ENCODE assay signal across 11 mouse cellular contexts in genomic region chr7:118981346-118981745, GRCm38 (mm10). TPM values are rescaled to one million over a fixed set of nuclear protein-coding genes. Genes with fewer than 3 reads are reported as not detected.
A peak's percentile ranks its signal among the peaks of the same experiment; 100 is the strongest.
DNase-seq lines count a peak whose midpoint lies in the region; ATAC-seq and TF ChIP-seq lines count a peak whose summit lies in the region.
"Had no signal": no experiment of that assay in that cellular context is flagged by ENCODE, and none has a peak within 500 bp of the region (broad histone marks: within the 10 kb centered on the region; RNA-seq: fewer than 3 reads in every experiment).

No protein-coding gene starts in this region.

- TF ChIP-seq EP300 in heart, adult 2 months (IDR thresholded peaks at IDR 0.05; ENCODE audit: insufficient read depth, low read depth, low read length), result no peak
- TF ChIP-seq EP300 in heart, postnatal 0 days (IDR thresholded peaks at IDR 0.05; ENCODE audit: low read depth), result no peak

- H3K4me3 ChIP-seq in heart, adult 2 months, result no peak overlapping the region
- no peak overlapping the region for H3K4me3 ChIP-seq in heart, postnatal 0 days (ENCODE audit: low read depth, low read length)
- H3K4me3 ChIP-seq: forebrain, embryonic 12.5 days; intestine, embryonic 15.5 days; limb, embryonic 15.5 days had no signal

- H3K9me3 ChIP-seq in heart, postnatal 0 days (replicated peaks; ENCODE audit: control insufficient read depth, low read length), result no peaks in the 10 kb centered on the region
- H3K9me3 ChIP-seq: forebrain, embryonic 12.5 days; intestine, embryonic 15.5 days; limb, embryonic 15.5 days had no signal

- no peak overlapping the region for H3K9ac ChIP-seq in heart, adult 2 months (ENCODE audit: low read depth, low read length)
- H3K9ac ChIP-seq in heart, postnatal 0 days (replicated peaks; ENCODE audit: low read depth, low read length), result no peak overlapping the region
- H3K9ac ChIP-seq: forebrain, embryonic 12.5 days; intestine, embryonic 15.5 days; limb, embryonic 15.5 days had no signal

- TF ChIP-seq POLR2A in heart, adult 2 months (IDR thresholded peaks at IDR 0.05; ENCODE audit: insufficient read depth, low read depth, low read length), result no peak

- no peaks in the 10 kb centered on the region for H3K27me3 ChIP-seq in heart, adult 2 months (ENCODE audit: control insufficient read depth, insufficient read depth, low read length)
- no peaks in the 10 kb centered on the region for H3K27me3 ChIP-seq in heart, postnatal 0 days (ENCODE audit: control insufficient read depth, insufficient read depth, low read length)
- H3K27me3 ChIP-seq: forebrain, embryonic 12.5 days; intestine, embryonic 15.5 days; limb, embryonic 15.5 days had no signal

- no peak overlapping the region for H3K4me2 ChIP-seq in heart, postnatal 0 days (ENCODE audit: low read depth, low read length)
- H3K4me2 ChIP-seq: forebrain, embryonic 12.5 days; intestine, embryonic 15.5 days; limb, embryonic 15.5 days had no signal

- H3K79me2 ChIP-seq in heart, adult 2 months (replicated peaks; ENCODE audit: control insufficient read depth, insufficient read depth, low read length), result 0 out of 2 replicates have a peak, but pooled peaks cover 2% of the 10 kb centered on the region

- peak; percentile 46 for ATAC-seq in heart, postnatal 0 days (ENCODE audit: insufficient read depth, low read depth)
- ATAC-seq: intestine, embryonic 15.5 days had no signal

- DNase-seq in heart, adult 2 months, result peak in 1 of 2 experiments; percentile 56
- no peak for DNase-seq in heart, adult 8-10 months (ENCODE audit: low spot score)
- DNase-seq in right cerebral cortex, postnatal 10 days (ENCODE audit: low spot score in 2 of 2), result peak; percentile 46 to 49
- DNase-seq in right cerebral cortex, postnatal 25 days, result no peak
- DNase-seq in heart, postnatal 0 days (ENCODE audit: low spot score), result peak; percentile 51
- DNase-seq in skeletal muscle tissue, adult 2 months (ENCODE audit: low read depth, low spot score), result peak; percentile 86
- DNase-seq in layer of hippocampus, adult 9-11 months, result no peak
- no peak for DNase-seq in layer of hippocampus, adult 11-12 months (ENCODE audit: low spot score)

- WGBS in heart, adult 2 months, result 31% methylated on average over 4 of the region's 4 CpGs
- 37% methylated on average over 4 of the region's 4 CpGs for WGBS in heart, postnatal 0 days

- H3K27ac ChIP-seq in heart, adult 2 months, result peak overlapping the region; percentile 38; the same call in 1 of the 2 replicates
- H3K27ac ChIP-seq in heart, postnatal 0 days (ENCODE audit: low read depth), result peak overlapping the region; percentile 44; the same call in 1 of the 2 replicates
- H3K27ac ChIP-seq: forebrain, embryonic 12.5 days; intestine, embryonic 15.5 days; limb, embryonic 15.5 days had no signal

- intact Hi-C loops in heart, adult 2 months (cut with DNase I), result no loop called here

- no peak for TF ChIP-seq CTCF in heart, adult 2 months (IDR thresholded peaks at IDR 0.05)
- TF ChIP-seq CTCF in heart, postnatal 0 days (IDR thresholded peaks at IDR 0.05; ENCODE audit: low read depth), result no peak

- H3K4me1 ChIP-seq in heart, adult 2 months (ENCODE audit: control insufficient read depth, insufficient read depth, low read length), result peaks cover 11% of the 10 kb centered on the region
- peaks cover 17% of the 10 kb centered on the region for H3K4me1 ChIP-seq in heart, postnatal 0 days (ENCODE audit: control insufficient read depth, insufficient read depth)
- H3K4me1 ChIP-seq: intestine, embryonic 15.5 days had no signal

- H3K36me3 ChIP-seq in heart, adult 2 months (ENCODE audit: control insufficient read depth, insufficient read depth, low read length), result no peaks in the 10 kb centered on the region
- H3K36me3 ChIP-seq in heart, postnatal 0 days (replicated peaks; ENCODE audit: control insufficient read depth, insufficient read depth, low read length), result peaks cover 20% of the 10 kb centered on the region
- H3K36me3 ChIP-seq: intestine, embryonic 15.5 days had no signal

RNA-seq across cellular contexts. Expression of gene Gprc5b, which starts 13.7 kb away (rescaled TPM):
- 10 to 100 TPM; 11.3 to 11.6 TPM for total RNA-seq in heart, adult 2 months (2021)
- polyA plus RNA-seq in heart, adult 2 months (2012; rRNA removed), result 20.4 and 24.0 TPM in 2 replicates
- 10 to 100 TPM in 2 of 4 experiments, 1 to 10 TPM in 2; 9.2 to 13.8 (median 11.6) TPM for total RNA-seq in heart, adult 8-10 months (2022)
- 33.2 and 39.7 TPM in 2 replicates for total RNA-seq in heart, postnatal 0 days (2014; rRNA removed; ENCODE audit: low replicate concordance)
- 3.6 and 3.9 TPM in 2 replicates for polyA plus RNA-seq in heart, postnatal 0 days (2015; fragmentation: Nextera tagmentation; extraction: Ambion mirVana)

Comparison
In these comparisons a context has a peak if more than half of its experiments do, and no peak if none do; other contexts are left out.
1. DNase-seq: peak in right cerebral cortex, postnatal 10 days (2 of 2), heart, postnatal 0 days (single experiment) and skeletal muscle tissue, adult 2 months (single experiment); none in heart, adult 8-10 months (single experiment), right cerebral cortex, postnatal 25 days (single experiment), layer of hippocampus, adult 9-11 months (single experiment) and layer of hippocampus, adult 11-12 months (single experiment).